Mouse (Mus musculus) heart, postnatal 25 days (tissue): ENCODE measurements around the gene Ccdc57. TPM values are rescaled to one million over a fixed set of nuclear protein-coding genes. Genes with fewer than 3 reads are reported as not detected.

ENCODE experiments used
- DNase-seq: peaks from one replicate; pipeline ENCODE4 v3.0.0; 2022; ENCODE audit warnings: low spot score
- intact Hi-C: fragments of 180-260 bp; cut with DNase I; formaldehyde crosslinking; loops from one replicate; pipeline ENCODE4 v1.15.1; 2025
- total RNA-seq, 2 experiments: library from RNA; stranded (reverse); gene quantifications; 2 replicates each; pipeline ENCODE4 v1.2.3; 2021

The Ccdc57 gene
- total RNA-seq, 2 experiments from 2014 or later: 1.2 to 1.3 TPM

DNA sequence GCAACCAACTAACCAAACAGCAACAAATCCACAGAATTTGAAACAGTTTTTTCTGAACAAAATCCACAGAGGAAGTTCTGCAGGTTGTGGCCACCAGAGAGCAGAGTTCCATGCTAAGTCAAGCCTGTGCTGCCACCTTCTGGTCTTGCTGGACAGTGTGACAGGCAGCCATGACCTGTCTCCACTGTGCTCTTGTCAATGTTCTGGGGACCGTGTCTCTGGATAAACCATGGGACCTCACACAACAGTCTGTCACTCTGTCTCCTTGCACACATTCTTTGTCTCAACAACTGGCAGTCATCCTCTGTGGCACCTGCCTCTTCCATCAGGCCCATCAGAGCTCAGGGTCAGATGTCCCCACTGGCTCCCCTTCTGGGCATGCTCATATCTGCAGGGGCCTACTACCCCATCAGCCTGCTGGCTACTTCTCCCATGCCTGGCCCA lies 27.2 kb downstream of the Ccdc57 start:
- DNase-seq: peak; percentile 22
- intact Hi-C loops: loop anchor here (1.0 to 5.0 kb wide), 3 partner anchors 81 to 136 kb away; partner anchors contain the start of gene Fasn

GRCm38 (mm10) chr11:120904561-120904960 lies 28.1 kb downstream of the Ccdc57 start:
- no peak for DNase-seq
- intact Hi-C loops: loop anchor here (2.0 kb wide), 1 partner anchor 80 kb away; the partner anchor contains the start of gene Fasn

DNA sequence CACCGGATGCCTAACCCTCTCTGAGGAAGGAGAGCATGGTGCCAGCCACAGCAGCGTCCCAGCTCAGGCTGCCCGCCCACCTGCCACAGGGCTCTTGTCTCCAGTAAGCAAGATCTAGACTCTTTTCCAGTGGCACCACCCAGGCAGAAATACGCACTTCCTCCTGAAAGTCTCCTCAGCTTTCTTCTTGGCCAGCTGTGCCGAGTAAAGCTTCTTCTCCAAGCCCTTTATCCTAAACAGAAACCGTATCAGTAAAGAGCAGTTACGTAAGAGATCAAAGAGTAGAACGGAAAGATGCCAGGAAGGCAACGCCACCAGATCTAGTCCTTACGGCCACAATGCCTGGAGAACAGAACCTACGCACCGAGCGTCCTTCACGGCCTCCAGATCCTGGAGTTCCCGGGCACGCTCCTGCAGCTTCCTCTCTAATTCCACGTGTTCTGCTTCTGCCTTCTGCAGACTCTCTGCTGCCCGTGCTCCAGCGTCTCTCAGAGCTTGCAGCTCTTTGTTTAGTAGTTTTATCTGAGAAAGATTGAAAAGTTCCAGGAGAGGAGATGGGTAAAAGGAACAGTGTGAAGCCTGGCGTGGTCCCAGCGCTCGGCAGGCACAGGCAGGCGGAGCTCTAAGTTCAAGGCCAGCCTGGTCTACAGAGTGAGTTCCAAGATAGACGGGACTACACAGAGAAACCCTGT lies 29.4 kb downstream of the Ccdc57 start:
- DNase-seq: no peak
- intact Hi-C loops: no loop called here

- intact Hi-C loops: no loop called here
- no peak for DNase-seq
Observed at GRCm38 (mm10) chr11:120902487-120903142, 30.1 kb downstream of the Ccdc57 start.

DNA sequence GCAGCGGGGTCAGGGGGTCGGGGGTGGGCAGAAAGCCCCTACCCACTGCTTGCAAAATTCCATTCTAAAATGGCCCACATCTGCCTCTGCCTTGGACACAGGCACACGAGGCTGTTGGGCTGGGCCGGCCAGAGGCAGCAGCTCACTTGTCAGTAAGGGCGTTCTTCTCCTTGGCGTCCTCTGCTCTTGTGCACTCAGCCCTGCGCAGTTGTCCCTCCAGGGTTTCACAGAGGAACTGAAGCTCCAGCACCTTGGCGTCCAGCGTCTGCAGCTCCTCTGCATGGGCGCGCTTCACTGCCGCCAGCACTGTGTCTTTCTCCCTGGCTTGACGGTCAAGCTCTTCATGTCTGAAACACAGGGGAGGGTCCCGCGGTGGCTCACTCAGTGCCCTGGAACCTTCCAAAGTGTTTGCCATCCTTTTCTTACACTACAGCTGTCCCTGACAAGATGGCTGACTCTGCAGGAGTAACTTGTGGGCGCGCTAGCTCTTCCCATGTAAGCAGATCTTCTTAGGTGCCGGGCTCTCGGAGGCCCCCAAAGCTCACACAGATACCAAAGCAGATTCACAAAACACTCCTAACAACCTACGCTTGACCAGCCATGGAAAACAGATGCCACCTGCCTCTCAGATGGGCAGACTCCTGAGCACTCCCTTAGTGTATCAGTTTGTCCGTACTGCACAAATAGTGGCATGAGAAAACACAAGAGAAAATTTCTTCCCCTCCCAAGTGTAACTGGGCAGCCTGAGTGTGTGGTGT lies 30.8 kb downstream of the Ccdc57 start:
- intact Hi-C loops: no loop called here

GRCm38 (mm10) chr11:120900276-120901244 lies 32.1 kb downstream of the Ccdc57 start:
- intact Hi-C loops: no loop called here
- DNase-seq: no peak

More for the DNA sequence above, 30.8 kb downstream of the Ccdc57 start:
- DNase-seq: no peak

DNA sequence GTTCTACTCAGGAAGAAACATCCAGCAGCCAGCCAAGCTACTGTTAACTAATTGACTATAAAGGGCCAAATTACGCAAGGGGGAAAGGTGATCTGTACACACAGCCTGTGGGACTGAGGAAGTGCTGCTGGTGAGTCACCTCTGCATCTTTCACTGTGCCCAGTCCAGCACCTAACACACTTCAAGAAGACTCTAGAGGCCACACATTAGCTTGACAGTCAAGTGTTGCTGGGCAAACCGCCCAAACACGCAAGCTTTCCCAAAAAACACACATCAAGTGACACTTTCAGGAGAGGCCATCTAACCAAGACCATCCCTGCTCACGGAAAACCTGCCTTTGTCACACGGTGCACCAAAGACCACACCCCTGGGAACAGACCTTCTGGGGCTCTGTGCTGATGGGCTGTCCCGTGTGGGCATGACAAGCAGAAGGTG lies 34.5 kb downstream of the Ccdc57 start:
- intact Hi-C loops: no loop called here
- DNase-seq: no peak

DNA sequence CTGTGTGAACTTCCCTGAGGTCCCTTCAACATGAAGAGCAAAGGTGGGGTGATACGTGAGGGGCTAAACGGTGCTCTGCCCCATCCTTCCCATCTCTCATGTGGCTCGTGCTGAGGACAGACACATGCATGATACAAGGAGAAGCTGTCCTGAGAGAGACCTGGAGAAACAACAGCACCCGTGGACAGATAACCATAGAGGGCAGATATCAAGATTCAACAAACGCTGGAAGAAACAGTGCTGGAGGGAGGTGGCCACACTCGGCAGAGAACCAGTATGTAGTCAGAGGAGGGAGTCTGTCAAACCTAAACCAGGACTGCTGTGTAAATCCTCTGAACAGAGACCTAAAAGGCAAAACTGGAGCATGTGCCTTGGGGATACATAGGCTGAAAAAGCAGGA lies 37.2 kb downstream of the Ccdc57 start:
- intact Hi-C loops: no loop called here
- no peak for DNase-seq

DNA sequence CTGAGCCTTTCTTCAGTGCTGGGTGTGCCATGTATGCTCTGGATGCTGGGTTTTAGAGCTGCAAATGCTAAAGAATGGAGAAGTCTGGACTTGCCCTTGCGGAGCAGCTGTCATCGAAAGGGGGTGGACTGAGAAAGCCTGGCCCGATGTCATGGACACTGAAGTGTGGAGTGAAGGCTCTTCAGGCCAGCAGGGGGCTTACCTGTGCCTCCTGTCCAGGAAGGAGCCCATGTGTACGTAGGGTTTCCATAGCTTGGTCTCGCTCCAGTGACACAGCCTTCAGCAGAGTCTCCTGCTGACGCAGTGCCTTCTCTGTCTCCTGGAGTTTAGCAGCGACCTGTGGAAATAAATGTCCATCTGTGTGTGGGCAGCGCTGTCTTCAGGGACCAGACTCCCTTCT lies 38.3 kb downstream of the Ccdc57 start:
- intact Hi-C loops: no loop called here
- DNase-seq: no peak

DNA sequence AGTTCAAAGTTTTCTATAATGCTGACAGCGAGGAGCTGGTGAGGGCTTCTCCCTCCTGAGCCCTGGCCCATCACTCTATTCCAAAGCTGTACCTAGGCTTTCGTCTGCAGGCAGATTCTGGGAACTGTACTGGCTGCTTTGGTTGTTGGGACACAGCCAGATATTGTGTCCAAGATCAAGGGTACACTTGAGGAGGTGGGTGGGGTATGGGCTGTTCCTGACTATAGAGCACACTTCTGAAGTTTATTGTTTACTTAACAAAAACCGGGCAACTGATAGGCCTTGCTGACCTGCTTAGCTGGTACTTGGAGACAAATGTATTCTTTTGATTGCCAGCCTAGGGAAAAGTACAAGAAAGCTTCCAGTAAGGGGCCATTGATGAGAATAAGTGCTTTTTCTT lies 43.5 kb downstream of the Ccdc57 start:
- intact Hi-C loops: no loop called here
- DNase-seq: no peak

DNA sequence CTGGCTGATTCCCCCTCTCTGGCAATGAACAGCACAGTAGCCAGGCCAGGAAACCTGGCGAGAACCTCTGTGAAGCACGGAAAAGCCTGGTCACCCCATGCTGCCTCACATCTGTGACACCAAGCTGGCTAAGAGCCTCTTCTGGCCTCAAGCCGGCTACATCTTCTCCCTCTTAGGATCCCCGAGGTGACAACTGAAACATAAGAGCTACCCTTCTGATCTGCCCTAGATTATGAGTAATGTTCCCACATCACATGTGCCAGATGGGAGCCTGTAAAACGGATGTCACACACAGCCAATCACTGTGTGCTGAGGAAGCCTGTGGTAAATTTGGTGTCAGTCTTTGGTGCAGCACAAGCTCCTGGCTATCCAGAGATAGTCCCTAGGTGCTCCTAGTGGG lies 44.0 kb downstream of the Ccdc57 start:
- no peak for DNase-seq
- intact Hi-C loops: no loop called here

- no peak for DNase-seq
- intact Hi-C loops: no loop called here
Observed at GRCm38 (mm10) chr11:120887502-120887901, 45.2 kb downstream of the Ccdc57 start.

DNA sequence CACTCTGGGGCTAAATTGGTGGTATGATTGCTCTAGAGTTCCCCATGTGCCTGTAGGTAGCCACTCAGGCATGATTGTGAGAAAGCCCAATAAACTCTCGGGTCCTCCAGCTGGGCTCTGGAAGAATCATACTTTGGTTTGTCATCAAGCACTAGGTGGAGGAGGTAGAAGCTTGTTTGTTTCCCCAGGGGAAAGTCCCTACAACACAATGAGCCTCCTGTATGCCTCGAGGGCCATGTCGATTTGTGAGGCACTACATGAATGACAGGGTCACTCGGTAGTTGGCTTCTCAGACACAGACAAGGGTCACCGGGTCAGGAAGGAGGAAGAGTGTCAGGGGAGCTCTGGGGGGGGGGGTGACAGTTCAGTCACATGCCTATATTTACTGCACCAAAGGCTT lies 46.2 kb downstream of the Ccdc57 start:
- DNase-seq: no peak
- intact Hi-C loops: no loop called here

GRCm38 (mm10) chr11:120883601-120884000 lies 49.1 kb downstream of the Ccdc57 start:
- intact Hi-C loops: no loop called here
- no peak for DNase-seq

- intact Hi-C loops: no loop called here
Observed at GRCm38 (mm10) chr11:120882931-120883330, 49.7 kb downstream of the Ccdc57 start.

GRCm38 (mm10) chr11:120873206-120873605 lies 59.5 kb downstream of the Ccdc57 start:
- no peak for DNase-seq

More at GRCm38 (mm10) chr11:120882931-120883330, 49.7 kb downstream of the Ccdc57 start:
- DNase-seq: no peak

DNA sequence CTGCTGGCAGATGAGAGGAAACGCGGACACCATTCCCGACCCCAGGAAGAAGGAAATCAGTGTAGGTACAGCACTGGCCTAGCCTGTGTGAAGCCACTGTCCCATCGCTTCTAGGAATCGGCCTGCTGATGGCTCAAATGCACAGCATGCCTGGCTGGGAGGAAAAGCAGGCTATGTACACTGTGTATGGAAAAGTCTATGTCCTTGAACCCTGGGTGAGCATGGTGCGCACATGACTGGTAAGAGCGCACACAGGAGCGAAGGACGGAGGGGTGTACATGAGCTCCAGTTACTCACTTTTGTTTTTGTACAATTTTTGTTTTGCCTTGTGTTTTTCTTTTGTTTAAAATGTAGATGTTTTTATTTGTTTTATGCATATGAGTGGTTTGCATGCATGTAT lies 61.2 kb downstream of the Ccdc57 start:
- intact Hi-C loops: no loop called here
- DNase-seq: no peak

More at GRCm38 (mm10) chr11:120873206-120873605, 59.5 kb downstream of the Ccdc57 start:
- intact Hi-C loops: no loop called here

DNA sequence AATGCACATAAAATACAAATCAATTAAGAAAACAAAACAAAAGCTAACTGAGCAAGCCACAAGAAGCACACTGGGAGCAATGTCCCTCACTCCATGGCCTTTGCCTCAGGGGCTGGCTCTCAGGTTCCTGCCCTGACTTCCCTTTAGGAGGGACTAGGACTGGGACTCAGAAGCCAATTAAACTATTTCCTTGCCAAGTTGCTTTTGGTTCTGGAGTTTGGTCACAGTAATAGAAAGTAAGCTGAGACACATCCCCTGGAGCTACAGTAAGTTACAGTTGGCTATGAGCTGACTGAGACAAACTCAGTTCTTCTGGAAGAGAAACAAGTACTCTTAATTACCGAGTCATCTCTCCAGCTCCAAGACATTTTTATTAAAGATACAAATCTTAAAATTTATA lies 66.9 kb downstream of the Ccdc57 start:
- intact Hi-C loops: no loop called here
- no peak for DNase-seq

DNA sequence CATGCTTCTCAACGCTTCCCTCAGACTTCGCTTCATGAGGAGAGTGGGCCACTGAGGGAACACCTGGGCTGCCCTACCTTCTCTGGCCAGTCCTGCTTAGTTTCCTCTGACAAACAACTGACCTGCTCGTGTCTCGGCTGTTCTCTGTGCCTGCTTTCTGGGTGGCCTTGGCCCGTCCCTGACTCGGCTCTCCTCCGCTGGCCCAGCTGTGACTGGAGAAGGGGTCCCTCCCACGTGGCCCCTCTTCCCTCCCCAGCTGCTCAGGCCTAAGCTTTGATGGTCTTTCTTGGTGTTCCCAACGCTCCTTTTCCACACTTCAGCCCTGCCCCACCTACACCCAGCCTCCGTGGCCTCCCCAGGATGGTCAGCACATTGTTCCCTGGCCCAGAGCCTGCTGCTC lies 69.9 kb downstream of the Ccdc57 start:
- intact Hi-C loops: no loop called here
- DNase-seq: no peak
